Mouse (Mus musculus): Measurements from ENCODE around the gene Olfm2.

GRCm38 (mm10) chr9:20740407-20740806, 5.7 kb downstream of the Olfm2 start:
- TF ChIP-seq CTCF (IDR thresholded peaks at IDR 0.05; ENCODE audit: control insufficient read depth, insufficient read depth, low read length), result peak; percentile 93
- no peak for TF ChIP-seq POLR2A (IDR thresholded peaks at IDR 0.05; ENCODE audit: borderline replicate concordance, control insufficient read depth, low read depth, low read length)

Measured in bone marrow, adult 2 months (tissue).